In genomic region chr13:55715908-55716510, GRCm38 (mm10) we compare ENCODE assay signal across 8 mouse cellular contexts. TPM values are rescaled to one million over a fixed set of nuclear protein-coding genes. Genes with fewer than 3 reads are reported as not detected.
A peak's percentile ranks its signal among the peaks of the same experiment; 100 is the strongest.
DNase-seq lines count a peak whose midpoint lies in the region; ATAC-seq and TF ChIP-seq lines count a peak whose summit lies in the region.

No protein-coding gene starts in this region.

- H3K9me3 ChIP-seq in hindbrain, embryonic 10.5 days = no peaks in the 10 kb centered on the region
- H3K9me3 ChIP-seq in hindbrain, postnatal 0 days (ENCODE audit: low read length) = no peaks in the 10 kb centered on the region
- H3K9me3 ChIP-seq in embryonic facial prominence, embryonic 15.5 days (replicated peaks) = no peaks in the 10 kb centered on the region
- H3K9me3 ChIP-seq in midbrain, embryonic 13.5 days = no peaks in the 10 kb centered on the region

- H3K27me3 ChIP-seq in hindbrain, embryonic 10.5 days (ENCODE audit: insufficient read depth, poor library complexity, severe bottlenecking) = no peaks in the 10 kb centered on the region
- H3K27me3 ChIP-seq in hindbrain, postnatal 0 days (ENCODE audit: insufficient read depth, low read length) = no peaks in the 10 kb centered on the region
- H3K27me3 ChIP-seq in embryonic facial prominence, embryonic 15.5 days = no peaks in the 10 kb centered on the region
- no peaks in the 10 kb centered on the region for H3K27me3 ChIP-seq in midbrain, embryonic 13.5 days

- H3K4me2 ChIP-seq in hindbrain, postnatal 0 days (ENCODE audit: low read depth, low read length) = no peak overlapping the region; the same call in 1 of the 2 replicates
- H3K4me2 ChIP-seq in embryonic facial prominence, embryonic 15.5 days (replicated peaks) = peak overlapping the region; percentile 55
- H3K4me2 ChIP-seq in midbrain, embryonic 13.5 days (replicated peaks) = peak overlapping the region; percentile 65

- WGBS in hindbrain, embryonic 10.5 days = 88% methylated on average over 7 of the region's 7 CpGs
- WGBS in hindbrain, postnatal 0 days = 84% methylated on average over 7 of the region's 7 CpGs
- WGBS in embryonic facial prominence, embryonic 15.5 days = 80% methylated on average over 7 of the region's 7 CpGs
- WGBS in midbrain, embryonic 13.5 days = 86% methylated on average over 7 of the region's 7 CpGs

- TF ChIP-seq CTCF in hindbrain, postnatal 0 days (IDR thresholded peaks at IDR 0.05; ENCODE audit: low read depth) = no peak

- ATAC-seq in hindbrain, postnatal 0 days = no peak
- ATAC-seq in embryonic facial prominence, embryonic 15.5 days (ENCODE audit: insufficient number of reproducible peaks, low FRiP score, low TSS enrichment, low read depth) = no peak
- ATAC-seq in midbrain, embryonic 13.5 days = no peak

- no peak for DNase-seq in hindbrain, embryonic 10.5 days (ENCODE audit: low spot score)
- no peak for DNase-seq in hindbrain, postnatal 0 days (ENCODE audit: low spot score)
- peak; percentile 65 for DNase-seq in CD4-positive helper T cell, adult 2 months (ENCODE audit: low read depth, low spot score)
- DNase-seq in adrenal gland, adult 2 months = no peak
- no peak for DNase-seq in heart, postnatal 4 days
- DNase-seq in layer of hippocampus, postnatal 36 days = no peak

- peaks cover 34% of the 10 kb centered on the region for H3K36me3 ChIP-seq in hindbrain, embryonic 10.5 days
- H3K36me3 ChIP-seq in hindbrain, postnatal 0 days (ENCODE audit: insufficient read depth, low read length) = no peaks in the 10 kb centered on the region; the same call in 1 of the 2 replicates
- peaks cover 32% of the 10 kb centered on the region for H3K36me3 ChIP-seq in embryonic facial prominence, embryonic 15.5 days
- H3K36me3 ChIP-seq in midbrain, embryonic 13.5 days = peaks cover 33% of the 10 kb centered on the region

- no peak overlapping the region for H3K27ac ChIP-seq in hindbrain, embryonic 10.5 days
- no peak overlapping the region for H3K27ac ChIP-seq in hindbrain, postnatal 0 days
- H3K27ac ChIP-seq in embryonic facial prominence, embryonic 15.5 days (replicated peaks) = no peak overlapping the region
- H3K27ac ChIP-seq in midbrain, embryonic 13.5 days = no peak overlapping the region

- peaks cover 11% of the 10 kb centered on the region for H3K4me1 ChIP-seq in hindbrain, embryonic 10.5 days (replicated peaks)
- H3K4me1 ChIP-seq in hindbrain, postnatal 0 days (ENCODE audit: insufficient read depth, low read length) = no peaks in the 10 kb centered on the region
- H3K4me1 ChIP-seq in embryonic facial prominence, embryonic 15.5 days = peaks cover 8% of the 10 kb centered on the region; the same call in 1 of the 2 replicates
- H3K4me1 ChIP-seq in midbrain, embryonic 13.5 days (replicated peaks) = peaks cover 26% of the 10 kb centered on the region

- H3K4me3 ChIP-seq in hindbrain, embryonic 10.5 days = peak overlapping the region; percentile 87; the same call in 1 of the 2 replicates
- H3K4me3 ChIP-seq in hindbrain, postnatal 0 days (ENCODE audit: low read length) = no peak overlapping the region; the same call in 1 of the 2 replicates
- peak overlapping the region; percentile 92; the same call in 1 of the 2 replicates for H3K4me3 ChIP-seq in embryonic facial prominence, embryonic 15.5 days (replicated peaks)
- H3K4me3 ChIP-seq in midbrain, embryonic 13.5 days (replicated peaks) = peak overlapping the region; percentile 76

- H3K9ac ChIP-seq in hindbrain, postnatal 0 days (replicated peaks; ENCODE audit: low read length) = no peak overlapping the region; the same call in 1 of the 2 replicates
- H3K9ac ChIP-seq in embryonic facial prominence, embryonic 15.5 days = no peak overlapping the region
- H3K9ac ChIP-seq in midbrain, embryonic 13.5 days (replicated peaks) = peak overlapping the region; percentile 36; the same call in 1 of the 2 replicates

RNA-seq across cellular contexts. Expression of gene Txndc15, which starts 1.6 kb away (rescaled TPM):
- polyA plus RNA-seq in hindbrain, embryonic 10.5 days (2016; fragmentation: Nextera tagmentation; extraction: Ambion mirVana) = 75.1 and 84.9 TPM in 2 replicates
- total RNA-seq in hindbrain, postnatal 0 days (2014; rRNA removed) = 111 and 113 TPM in 2 replicates
- polyA plus RNA-seq in hindbrain, postnatal 0 days (2015; fragmentation: Nextera tagmentation; extraction: Ambion mirVana) = 129 TPM in 2 replicates
- 98.3 and 105 TPM in 2 replicates for polyA plus RNA-seq in embryonic facial prominence, embryonic 15.5 days (2015; fragmentation: Nextera tagmentation; extraction: Ambion mirVana)
- 121 and 129 TPM in 2 replicates for polyA plus RNA-seq in midbrain, embryonic 13.5 days (2015; fragmentation: Nextera tagmentation; extraction: Ambion mirVana)
- 10 to 100 TPM; 53.5 to 81.2 TPM for total RNA-seq in adrenal gland, adult 2 months (2021)
- polyA plus RNA-seq in adrenal gland, adult 2 months (2012; rRNA removed) = 72.3 and 73.9 TPM in 2 replicates
- total RNA-seq in heart, postnatal 4 days (2021) = 10 to 100 TPM; 35.7 to 36.6 TPM
- total RNA-seq in layer of hippocampus, postnatal 36 days (2021) = 10 to 100 TPM; 74.8 to 78.1 TPM

RNA-seq across cellular contexts. Expression of gene Pcbd2, which starts 11.2 kb away (rescaled TPM):
- 30.4 and 34.3 TPM in 2 replicates for polyA plus RNA-seq in hindbrain, embryonic 10.5 days (2016; fragmentation: Nextera tagmentation; extraction: Ambion mirVana)
- 4.9 and 11.0 TPM in 2 replicates for total RNA-seq in hindbrain, postnatal 0 days (2014; rRNA removed)
- 32.1 and 35.6 TPM in 2 replicates for polyA plus RNA-seq in hindbrain, postnatal 0 days (2015; fragmentation: Nextera tagmentation; extraction: Ambion mirVana)
- 50.3 and 53.0 TPM in 2 replicates for polyA plus RNA-seq in embryonic facial prominence, embryonic 15.5 days (2015; fragmentation: Nextera tagmentation; extraction: Ambion mirVana)
- polyA plus RNA-seq in midbrain, embryonic 13.5 days (2015; fragmentation: Nextera tagmentation; extraction: Ambion mirVana) = 19.7 and 23.0 TPM in 2 replicates
- total RNA-seq in adrenal gland, adult 2 months (2021) = 10 to 100 TPM; 73.8 to 81.6 TPM
- polyA plus RNA-seq in adrenal gland, adult 2 months (2012; rRNA removed) = 16.0 and 16.1 TPM in 2 replicates
- 10 to 100 TPM; 42.2 to 45.7 TPM for total RNA-seq in heart, postnatal 4 days (2021)
- 10 to 100 TPM; 32.5 to 35.4 TPM for total RNA-seq in layer of hippocampus, postnatal 36 days (2021)

RNA-seq across cellular contexts. Expression of gene B230219D22Rik, which starts 23.1 kb away (rescaled TPM):
- 42.2 and 50.0 TPM in 2 replicates for polyA plus RNA-seq in hindbrain, embryonic 10.5 days (2016; fragmentation: Nextera tagmentation; extraction: Ambion mirVana)
- 132 and 145 TPM in 2 replicates for total RNA-seq in hindbrain, postnatal 0 days (2014; rRNA removed)
- 51.7 and 55.0 TPM in 2 replicates for polyA plus RNA-seq in hindbrain, postnatal 0 days (2015; fragmentation: Nextera tagmentation; extraction: Ambion mirVana)
- 59.5 and 60.3 TPM in 2 replicates for polyA plus RNA-seq in embryonic facial prominence, embryonic 15.5 days (2015; fragmentation: Nextera tagmentation; extraction: Ambion mirVana)
- 69.3 and 72.6 TPM in 2 replicates for polyA plus RNA-seq in midbrain, embryonic 13.5 days (2015; fragmentation: Nextera tagmentation; extraction: Ambion mirVana)
- 10 to 100 TPM; 51.3 to 61.4 TPM for total RNA-seq in adrenal gland, adult 2 months (2021)
- 16.5 and 19.5 TPM in 2 replicates for polyA plus RNA-seq in adrenal gland, adult 2 months (2012; rRNA removed)
- 10 to 100 TPM; 77.3 to 82.3 TPM for total RNA-seq in heart, postnatal 4 days (2021)
- total RNA-seq in layer of hippocampus, postnatal 36 days (2021) = 10 to 100 TPM; 80.7 to 84.1 TPM
